Mouse (Mus musculus) testis, adult 2 months (tissue): ENCODE results near the gene Olfr541.

Experiments
- CTCF ChIP-seq: fragments of 200-500 bp; IDR thresholded peaks from 2 replicates; pipeline ENCODE4 v1.5.1; 2012; ENCODE audit warnings: low read depth, mild to moderate bottlenecking, inconsistent platforms, low read length, moderate library complexity; ENCODE audit not compliant: control insufficient read depth, insufficient read depth, insufficient replicate concordance
- POLR2A ChIP-seq: fragments of 200-500 bp; IDR thresholded peaks from 2 replicates; pipeline ENCODE4 v1.6.1; 2012; ENCODE audit warnings: low read depth, mild to moderate bottlenecking, inconsistent platforms, low read length, moderate library complexity; ENCODE audit not compliant: control insufficient read depth

GRCm38 (mm10) chr7:140717155-140718055 lies 20.3 kb downstream of the Olfr541 start:
- no peak for TF ChIP-seq POLR2A
- TF ChIP-seq CTCF, result no peak
